Mouse (Mus musculus): ENCODE measurements around the gene Cand2.
A peak's percentile ranks its signal among the peaks of the same experiment; 100 is the strongest.

The Cand2 gene

DNA sequence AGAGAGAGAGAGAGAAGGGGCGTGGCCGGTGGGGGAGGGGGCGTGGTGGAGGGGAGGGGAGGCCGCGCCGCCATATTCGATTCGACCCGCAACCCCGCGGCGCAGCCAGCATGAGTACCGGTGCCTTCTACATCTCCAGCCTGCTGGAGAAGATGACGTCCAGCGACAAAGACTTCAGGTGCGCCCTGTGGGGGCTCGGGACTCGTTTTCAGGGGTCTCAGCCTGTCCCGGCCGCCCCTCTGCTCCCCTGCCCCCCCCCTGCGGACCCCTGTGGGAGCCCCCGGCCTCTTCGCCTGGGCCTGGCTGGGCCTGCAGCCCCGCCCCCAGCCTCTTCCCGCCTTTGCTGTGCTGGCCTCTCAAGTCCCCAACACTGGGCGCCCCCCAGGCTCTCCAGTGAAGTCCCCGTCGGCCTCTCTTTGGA, at the start of gene Cand2:
Gene Cand2 (plus strand): TSS at position 38 of the 421 bp plus-strand sequence.
- peak; percentile 86 for DNase-seq (ENCODE audit: low spot score)

DNA sequence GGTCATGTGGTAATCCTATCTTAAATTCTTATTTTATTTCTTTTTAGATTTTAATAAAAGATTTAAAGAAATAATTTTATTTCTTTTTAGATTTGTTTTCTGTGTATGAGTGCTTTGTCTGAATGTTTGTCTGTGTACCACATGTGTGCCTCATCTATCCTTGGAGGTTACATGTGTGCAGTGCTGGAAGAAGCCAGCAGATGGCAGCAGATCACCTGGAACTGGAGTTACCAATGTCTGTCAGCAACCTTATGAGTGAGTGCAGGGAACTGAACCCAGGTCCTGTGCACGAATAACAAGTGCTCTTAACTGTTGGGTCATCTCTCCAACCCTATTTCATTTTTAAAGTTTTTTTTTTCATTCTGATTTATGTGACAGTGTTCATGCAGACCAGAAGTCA, 47.2 kb upstream of the Cand2 start:
- DNase-seq (ENCODE audit: low spot score): peak; percentile 65

DNA sequence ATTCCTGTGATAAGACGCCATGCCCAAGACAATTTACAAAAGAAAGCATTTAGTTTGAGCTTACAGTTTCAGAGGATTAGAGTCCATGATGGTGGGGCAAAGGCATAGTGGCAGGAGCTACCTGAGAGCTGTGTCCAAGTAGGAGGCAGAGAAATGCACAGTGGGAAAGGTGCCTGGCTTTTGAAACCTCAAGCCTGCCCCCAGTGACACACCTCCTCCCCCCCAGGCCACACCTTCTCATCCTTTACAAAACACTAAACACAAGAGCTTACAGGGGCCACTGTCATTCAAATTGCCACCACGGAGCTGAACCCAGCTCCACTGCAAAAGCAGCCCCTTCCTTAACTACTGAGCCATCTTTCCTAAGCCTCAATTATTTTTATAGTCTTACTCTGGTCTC, 46.8 kb upstream of the Cand2 start:
- DNase-seq (ENCODE audit: low spot score): no peak

DNA sequence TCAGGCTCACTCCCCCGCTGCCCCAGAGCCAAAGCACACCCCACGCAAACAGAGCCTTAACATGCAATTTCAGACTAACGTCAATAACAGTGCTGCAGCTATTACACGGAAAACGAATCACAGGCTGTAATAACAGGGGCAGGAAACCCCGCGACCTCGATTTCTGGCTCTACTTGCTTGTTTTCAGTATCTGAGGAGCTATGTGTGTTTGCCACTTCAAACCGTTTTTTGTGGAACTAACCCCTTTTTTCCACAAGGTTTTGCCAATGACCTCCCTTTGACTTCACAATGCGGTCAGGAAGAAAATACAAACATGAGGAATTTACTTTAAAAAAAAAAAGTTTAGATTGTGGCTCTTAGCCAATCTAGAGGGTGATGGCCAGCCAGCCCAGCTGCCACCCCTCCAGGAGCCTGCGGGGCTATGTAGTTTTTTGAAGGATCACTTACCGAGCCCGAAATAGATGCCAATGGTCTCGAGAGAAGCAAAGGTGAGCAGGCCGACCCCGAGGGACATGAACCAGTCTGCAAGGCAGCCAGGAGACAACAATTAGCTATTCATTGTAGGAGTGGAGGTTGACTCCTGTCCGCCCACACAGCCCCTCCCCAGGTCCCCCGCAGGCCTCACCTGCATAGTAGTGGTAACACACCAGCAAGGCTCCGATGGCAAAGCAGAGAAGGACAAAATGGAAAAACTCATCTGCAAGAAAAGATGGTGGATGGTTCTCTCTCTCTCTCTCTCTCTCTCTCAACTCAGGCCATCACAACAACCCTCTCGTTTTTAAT, 43.6 kb upstream of the Cand2 start:
- DNase-seq (ENCODE audit: low spot score): no peak

DNA sequence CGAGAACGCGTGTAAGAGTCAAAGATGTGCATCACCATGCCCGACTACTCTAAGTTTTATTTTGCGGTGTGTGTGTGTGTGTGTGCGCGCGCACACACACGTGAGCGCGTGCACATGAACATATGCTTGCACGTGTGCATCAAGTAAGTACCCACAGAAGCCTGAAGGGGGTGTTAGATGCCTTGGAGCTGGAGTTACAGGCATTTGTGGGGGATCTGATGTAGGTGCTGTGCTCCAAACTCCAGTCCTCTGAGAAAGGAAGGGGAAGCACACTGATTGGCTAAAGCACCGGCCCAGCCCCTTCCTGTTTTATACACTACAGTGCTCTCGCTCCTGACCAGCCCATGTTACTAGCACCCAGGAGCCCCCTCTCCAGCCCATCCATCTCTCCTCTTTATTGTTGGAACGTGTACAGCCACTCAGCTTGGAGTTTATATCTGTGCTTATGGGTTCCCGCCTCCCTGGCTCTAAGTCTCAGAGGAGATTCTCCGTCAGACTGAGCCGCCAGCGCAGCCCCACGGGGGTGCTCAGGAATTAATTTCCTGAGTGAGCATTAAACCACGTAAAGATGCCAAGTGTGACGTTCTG, 41.9 kb upstream of the Cand2 start:
- DNase-seq (ENCODE audit: low spot score): no peak

DNA sequence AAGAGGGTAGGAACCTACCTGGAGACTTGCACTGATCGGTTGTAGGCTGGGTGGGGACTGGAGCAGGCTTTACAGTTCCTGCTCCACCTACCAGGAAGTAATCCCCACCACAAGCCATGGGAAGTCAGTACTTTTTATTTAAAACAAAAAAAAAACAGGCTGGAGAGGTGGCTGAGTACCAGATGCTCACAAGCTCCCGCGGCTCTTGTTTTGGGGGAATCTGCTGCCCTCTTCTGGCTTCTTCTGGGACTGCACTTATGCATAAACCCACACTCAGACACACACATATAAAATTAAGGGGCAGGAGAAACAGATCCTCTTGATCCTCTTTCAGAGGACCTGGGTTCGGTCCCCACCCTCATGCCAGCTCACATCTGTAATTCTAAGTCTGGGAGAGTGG, 39.4 kb upstream of the Cand2 start:
- peak; percentile 71 for DNase-seq (ENCODE audit: low spot score)

DNA sequence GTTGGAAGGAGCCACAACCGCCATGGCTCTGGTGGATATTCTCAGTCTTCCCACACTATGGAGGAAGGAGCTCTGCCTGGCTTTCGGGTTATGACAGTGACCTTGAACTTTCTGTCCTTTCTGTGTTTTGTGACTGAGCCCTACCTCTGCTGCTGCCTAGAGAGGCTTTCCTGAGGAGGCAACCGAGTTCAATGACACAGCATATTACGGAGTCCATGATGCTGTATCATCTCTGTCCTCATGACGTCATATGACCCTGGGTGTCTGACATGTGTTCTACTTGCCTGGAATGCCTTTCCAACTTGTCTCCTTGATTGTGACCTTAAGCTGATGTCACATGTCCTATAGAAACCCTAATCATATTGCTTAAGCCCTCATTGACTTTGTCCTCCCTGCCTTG, 35.3 kb upstream of the Cand2 start:
- DNase-seq (ENCODE audit: low spot score): no peak

DNA sequence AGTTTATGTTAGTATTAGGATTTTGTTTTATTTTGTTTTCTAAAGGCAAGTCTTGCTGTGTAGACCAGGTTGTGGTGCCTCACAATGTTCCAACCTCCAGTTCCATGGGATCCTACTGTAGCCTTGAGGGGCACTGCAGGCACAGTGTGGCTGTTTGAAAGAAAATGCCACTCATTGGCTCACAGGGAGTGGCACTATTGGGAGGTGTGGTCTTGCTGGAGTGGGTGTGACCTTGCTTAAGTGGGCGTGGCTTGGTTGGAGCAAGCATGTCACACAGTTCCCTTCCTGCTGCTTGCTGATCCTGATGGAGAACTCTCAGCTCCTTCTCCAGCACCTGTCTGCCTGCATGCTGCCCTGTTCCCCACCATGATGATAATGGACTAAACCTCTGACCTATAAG, 30.8 kb upstream of the Cand2 start:
- no peak for DNase-seq (ENCODE audit: low spot score)

DNA sequence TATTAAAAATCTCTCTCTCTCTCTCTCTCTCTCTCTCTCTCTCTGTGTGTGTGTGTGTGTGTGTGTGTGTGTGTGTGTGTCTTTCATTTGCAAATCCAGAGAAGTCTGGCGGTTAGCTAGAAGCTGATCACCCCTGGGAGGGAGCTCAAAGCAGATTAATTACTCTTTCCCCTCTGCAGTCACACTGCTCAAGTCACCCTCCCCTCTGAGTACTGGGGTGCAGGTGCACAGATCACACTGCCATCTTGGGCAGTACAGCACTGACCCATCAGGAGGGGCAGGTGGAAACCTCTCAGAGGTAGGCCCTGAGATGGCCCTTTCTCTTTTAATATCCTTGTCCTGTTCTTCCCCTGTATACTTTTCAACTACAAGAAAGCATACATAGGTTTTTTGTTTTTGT, 28.0 kb upstream of the Cand2 start:
- DNase-seq (ENCODE audit: low spot score): no peak

DNA sequence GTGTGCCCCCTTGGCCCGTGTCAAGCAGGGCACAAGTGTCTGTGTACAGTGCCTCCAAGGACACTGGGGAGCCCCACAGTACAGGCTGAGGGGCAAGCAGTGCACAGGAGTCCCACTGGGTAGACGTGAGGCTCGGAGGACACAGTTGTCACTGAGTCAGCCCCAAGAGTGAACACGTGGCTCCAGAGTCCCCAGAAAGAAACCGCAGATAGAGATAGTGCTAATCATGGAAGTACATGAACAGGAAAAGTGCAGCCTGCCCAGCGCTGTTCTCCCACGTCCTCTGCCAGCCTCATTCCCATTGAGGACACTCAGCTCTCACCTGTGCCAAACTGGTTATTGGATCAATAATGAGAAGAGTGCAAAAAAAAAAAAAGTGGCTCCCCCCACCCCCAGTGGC, 18.8 kb upstream of the Cand2 start:
- DNase-seq (ENCODE audit: low spot score): no peak

DNA sequence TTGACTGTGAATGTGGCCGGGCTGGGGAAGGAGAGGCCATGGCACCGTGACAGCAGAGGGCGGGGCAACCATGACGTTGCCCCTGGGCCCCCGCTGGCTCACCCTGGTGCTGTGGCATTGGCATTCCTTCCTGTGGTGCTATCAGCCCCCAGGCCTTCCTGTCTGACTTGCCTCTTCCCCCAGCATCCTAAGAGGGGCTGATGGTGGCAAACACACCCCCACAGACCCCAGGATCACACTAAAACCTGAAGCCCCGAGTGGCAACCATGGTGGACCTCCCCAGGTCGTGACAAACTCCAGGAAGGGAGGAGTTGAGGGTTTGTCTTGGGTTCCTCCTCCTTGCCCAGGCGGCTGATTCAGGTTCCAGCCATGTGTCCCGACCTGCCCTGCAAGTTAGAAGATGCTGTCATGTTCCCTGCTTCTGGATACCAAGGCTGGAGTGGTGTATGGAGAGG, 15.3 kb upstream of the Cand2 start:
- DNase-seq (ENCODE audit: low spot score): no peak

DNA sequence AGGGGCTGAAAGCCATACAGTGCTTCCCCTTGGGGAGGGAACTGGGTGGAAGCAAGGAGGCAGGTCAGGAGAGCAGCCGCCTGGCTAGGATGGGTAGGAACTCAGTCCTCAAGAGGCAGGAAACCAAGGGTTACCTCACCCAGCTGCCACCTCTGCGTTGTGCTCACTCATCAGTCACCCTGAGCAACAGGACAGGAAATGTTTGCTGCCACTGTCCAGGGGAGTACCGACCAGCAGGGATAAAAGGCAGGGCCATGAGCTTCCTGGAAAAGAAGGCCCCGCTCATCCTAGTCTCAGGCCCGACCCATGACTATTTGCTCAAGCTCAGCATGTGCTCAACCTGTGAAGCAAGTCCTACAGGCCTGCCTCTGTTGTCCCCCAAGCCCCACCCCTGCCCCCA, 14.9 kb upstream of the Cand2 start:
- no peak for DNase-seq (ENCODE audit: low spot score)

DNA sequence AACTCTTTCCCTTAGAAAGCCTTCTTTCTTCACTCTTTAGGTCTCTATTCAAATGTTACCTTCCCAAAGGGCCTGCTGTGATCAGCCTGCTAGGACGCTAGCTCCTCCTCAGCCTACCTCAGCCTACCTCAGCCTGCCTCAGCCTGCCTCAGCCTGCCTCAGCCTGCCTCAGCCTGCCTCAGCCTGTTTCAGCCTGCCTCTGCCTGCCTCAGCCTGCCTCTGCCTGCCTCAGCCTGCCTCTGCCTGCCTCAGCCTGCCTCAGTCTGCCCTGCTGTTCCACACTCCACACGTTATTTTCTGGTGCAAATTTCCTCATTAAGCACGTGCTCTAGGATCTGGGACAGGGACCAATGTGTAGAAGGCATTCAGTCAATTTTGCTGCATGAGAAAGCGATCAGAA, 14.2 kb upstream of the Cand2 start:
- no peak for DNase-seq (ENCODE audit: low spot score)

DNA sequence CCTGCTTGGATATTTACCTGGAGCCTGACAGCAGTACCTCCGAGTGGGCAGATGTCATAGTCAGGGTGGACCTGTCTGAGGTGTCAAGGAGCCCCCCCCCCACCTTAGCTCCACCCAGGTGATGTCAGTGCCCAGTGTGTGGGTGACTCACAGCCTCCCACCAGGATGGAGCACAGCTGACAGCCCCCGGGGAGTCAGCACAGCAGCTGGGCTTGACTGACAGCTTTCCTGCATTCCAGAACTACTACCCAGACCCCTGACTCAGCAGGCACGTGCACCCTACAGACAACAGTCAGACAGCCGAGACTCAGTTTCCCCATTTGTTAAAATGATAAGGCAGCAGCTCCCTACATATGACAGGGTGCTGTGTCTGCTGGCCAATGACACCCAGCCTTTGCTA, 13.4 kb upstream of the Cand2 start:
- DNase-seq (ENCODE audit: low spot score): no peak

DNA sequence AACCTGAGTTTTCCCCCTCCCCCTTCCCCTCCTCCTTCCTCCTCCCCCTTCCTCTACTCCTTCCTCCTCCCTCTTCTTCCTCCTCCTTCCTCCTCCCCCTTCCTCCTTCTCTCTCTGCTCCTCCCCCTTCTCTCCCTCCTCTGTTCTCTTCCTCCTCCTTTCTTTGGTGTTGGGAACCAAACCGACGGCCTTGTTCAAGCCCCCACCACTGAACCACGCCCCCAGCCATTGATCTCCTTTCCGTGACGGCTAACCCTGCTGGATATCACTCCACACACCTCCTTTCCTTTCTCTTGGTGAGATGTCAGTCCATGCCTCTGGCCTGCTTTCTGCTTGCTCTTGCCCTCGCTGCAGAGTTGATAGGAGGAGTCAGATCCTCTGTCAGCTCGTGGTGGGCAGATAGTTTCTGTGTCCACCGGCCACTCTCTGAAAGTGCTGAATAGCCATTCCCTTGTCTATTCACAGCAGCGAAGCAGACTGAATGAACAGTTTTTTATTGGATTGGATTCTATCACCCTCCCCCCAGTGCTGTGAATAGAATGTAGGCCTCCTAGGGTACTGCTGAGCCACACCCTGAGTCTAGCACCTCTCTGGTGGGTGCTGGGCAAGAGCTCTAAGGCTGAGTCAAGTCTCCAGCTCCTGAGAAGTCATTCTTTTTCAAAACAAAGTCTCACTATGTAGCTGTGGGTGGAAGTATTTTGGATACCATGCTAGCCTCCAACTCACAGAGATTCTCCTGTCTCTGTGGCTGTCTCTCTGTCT, 12.2 kb upstream of the Cand2 start, which contains the start of gene Tmem40:
Gene Tmem40 (minus strand): TSS at position 416 of the 762 bp plus-strand sequence.
- peak; percentile 54 for DNase-seq (ENCODE audit: low spot score)

DNA sequence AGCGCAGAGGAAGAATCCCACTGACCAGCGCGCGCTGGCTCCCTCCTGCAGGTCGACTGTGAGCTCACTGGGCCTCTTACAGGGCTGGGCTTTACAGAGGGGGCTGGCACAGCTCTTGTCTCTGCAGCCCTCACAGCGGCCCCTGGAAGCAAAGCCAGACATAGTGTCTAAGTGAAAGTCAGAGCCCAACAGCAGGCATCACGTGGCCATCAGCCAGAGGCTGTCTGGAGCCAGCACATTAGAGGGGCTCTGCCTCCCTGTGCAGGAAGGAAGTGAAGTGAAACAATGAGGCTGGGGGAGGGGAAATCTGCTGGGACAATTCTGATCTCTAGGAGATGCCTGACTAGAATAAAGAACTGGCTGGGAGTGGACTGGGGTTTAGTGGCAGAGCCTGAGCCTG, 10.2 kb upstream of the Cand2 start:
- DNase-seq (ENCODE audit: low spot score): peak; percentile 70

DNA sequence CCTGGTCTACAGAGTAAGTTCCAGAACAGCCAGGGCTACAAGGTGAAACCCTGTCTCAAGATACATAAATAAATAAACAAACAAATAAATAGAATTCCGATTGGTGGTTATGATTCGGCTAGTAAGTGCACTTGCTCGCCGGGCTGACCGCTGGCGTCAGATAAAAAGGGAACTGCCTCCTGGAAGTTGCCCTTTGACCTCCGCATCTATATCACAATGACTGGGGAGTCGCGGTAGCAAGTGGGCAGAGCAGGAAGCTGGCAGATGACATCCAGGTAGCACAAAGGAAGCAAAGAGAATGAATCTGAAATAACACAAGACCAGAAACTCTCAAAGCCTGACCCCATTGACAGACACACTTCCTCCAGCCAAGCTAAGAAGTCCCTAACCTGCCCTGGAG, 7.0 kb upstream of the Cand2 start:
- no peak for DNase-seq (ENCODE audit: low spot score)

DNA sequence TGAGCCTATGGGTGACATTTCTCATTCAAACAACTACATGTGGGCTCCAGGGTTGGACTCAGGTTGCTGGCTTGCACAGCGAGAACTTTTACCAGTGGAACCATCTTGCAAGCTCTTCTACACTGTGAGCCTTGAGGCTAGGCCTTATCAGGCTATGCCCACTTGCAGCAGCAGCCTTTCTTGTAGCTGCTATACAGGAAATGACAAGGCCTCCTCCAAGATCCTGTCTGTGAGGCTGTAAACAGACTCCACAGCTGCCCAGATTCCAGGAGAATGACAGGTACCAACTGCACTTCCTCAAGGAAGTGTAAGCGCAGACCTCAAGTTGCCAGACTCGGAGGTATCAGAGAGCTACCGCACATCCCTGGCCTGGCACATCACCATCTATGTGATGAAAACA, 6.1 kb upstream of the Cand2 start:
- no peak for DNase-seq (ENCODE audit: low spot score)

DNA sequence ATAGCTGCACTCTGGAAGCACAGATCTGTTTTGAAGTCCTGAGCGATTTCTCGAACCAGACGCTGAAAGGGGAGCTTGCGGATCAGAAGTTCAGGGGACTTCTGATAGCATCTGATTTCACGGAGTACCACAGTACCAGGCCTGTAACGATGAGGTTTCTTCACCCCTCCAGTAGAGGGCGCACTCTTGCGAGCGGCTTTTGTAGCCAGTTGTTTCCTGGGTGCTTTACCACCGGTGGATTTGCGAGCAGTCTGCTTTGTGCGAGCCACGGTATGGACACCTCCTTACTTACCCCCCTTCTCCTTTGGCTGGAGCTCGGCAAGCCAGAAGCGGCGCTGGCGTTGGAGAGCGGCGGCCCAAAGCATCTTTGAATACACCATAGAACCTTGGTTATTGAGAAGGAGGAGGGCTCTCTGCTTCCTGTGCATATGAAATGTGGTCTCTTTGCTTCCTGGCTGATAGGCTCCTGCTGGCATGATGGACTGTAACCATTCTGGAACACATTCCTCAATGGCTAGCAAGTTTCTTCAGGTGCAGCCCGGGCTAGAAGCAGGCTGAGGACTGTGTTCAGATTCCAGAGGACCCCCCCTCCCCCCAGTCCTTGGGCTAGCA, 4.2 kb upstream of the Cand2 start:
- no peak for DNase-seq (ENCODE audit: low spot score)

DNA sequence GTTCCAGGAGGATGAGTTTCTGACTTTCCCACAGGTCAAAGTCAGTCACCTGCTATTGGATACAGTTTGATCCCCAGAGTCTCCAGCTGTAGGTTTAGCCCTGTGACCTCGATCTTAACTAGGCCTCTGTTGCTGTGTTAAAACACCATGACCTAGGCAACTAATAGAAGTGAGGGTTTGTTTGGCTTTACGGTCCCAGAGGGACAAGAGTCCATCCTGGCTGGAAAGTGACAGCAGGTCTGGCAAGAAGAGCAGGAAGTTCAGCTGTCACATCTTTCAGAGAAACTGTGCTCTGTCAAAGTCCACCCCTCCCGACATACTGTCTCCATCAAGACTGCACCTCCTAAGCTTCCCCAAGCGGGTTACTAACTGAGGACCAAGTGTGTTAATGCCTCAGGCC, 3.5 kb upstream of the Cand2 start:
- DNase-seq (ENCODE audit: low spot score): no peak

DNA sequence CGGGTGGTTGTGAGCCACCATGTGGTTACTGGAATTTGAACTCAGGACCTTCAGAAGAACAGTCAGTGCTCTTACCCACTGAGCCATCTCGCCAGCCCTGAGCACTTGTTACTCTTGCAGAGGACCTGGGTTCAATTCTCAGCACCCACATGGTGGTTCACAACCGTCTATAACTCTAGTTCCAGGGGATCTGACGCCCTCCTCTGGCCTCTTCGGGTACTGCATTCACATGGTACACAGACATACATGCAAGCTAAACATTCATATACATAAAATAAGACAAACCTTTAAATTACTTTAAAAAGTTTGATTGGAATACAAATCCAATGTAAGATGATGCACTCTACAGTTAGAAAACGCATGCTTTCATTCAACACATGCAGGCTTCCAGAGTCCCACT, 2.1 kb upstream of the Cand2 start:
- peak; percentile 57 for DNase-seq (ENCODE audit: low spot score)

DNA sequence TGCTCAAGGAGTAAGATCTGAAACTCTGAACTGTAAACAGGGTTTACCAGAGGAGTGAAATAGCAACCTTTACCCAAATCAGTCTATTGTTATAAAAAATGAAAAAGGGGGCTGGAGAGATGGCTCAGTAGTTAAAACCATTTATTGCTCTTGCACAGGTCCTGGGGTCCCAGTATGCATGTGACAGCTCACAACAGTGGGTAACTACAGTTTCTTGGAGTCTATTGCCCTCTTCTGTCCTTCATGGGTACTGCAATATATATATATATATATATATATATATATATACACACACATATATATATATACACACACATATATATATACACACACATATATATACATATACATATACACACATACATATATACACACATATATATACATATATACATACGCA, 1.7 kb upstream of the Cand2 start:
- DNase-seq (ENCODE audit: low spot score): no peak

DNA sequence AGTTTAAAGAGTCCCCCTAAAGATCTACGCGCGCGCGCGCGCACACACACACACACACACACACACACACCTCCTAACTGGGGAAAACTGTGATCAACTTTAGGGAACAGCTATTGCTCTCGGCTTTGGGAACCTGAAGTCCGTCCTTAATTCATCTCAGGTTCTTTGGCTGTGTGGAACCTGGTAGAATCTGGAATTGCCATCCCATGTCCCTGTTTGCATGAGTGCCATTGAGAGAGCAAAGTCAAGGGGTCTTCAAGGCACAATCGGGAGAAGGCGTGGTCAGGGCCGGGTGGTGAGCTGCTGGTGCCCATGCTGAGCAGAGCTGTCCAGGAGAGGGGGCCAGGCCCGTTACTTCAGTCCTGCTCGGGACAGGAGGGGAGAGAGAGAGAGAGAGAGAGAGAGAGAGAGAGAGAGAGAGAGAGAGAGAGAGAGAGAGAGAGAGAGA, 348 bp upstream of the Cand2 start:
- DNase-seq (ENCODE audit: low spot score): peak; percentile 56

Measured in testis, postnatal 10 days (tissue).